Mouse (Mus musculus) midbrain, embryonic 13.5 days (tissue): ENCODE results near the gene Icam4. TPM values are rescaled to one million over a fixed set of nuclear protein-coding genes. Genes with fewer than 3 reads are reported as not detected.

Source experiments
- microRNA counts: library from miRNA; unstranded; fragments of <30 nt; microRNA quantifications from one replicate; lab custom pipeline; 2016
- microRNA-seq: library from miRNA; unstranded; fragments of <30 nt; microRNA quantifications from one replicate; pipeline ENCODE4, GENCODE M21; 2016
- polyA plus RNA-seq: library from polyadenylated mRNA; unstranded; fragments of >200 nt; fragmentation: Nextera tagmentation; extraction: Ambion mirVana; gene quantifications from 2 replicates; pipeline ENCODE4 v1.2.1, GENCODE M21; 2015

The Icam4 gene
- polyA plus RNA-seq, 1 experiment from 2014 or later = 0.23 TPM

MicroRNAs encoded within 50 kb of the gene (microRNA counts, 519-probe panel; counts per million panel counts)
- microRNA mmu-miR-1900 (lab: Ali Mortazavi, UCI) = 4,183 counts per million, percentile 78 among the panel's probes with 10 or more counts

Small RNA genes lying within 50 kb of the gene (microRNA-seq; reads per million reads assigned to microRNA genes)
- gene Mir1900 = not detected
- gene Mir7082 = 1.2 reads per million

Other genes starting within 250 kb of the Icam4 start
- gene Col5a3, start 214.3 kb upstream of the Icam4 start, polyA plus RNA-seq = 0.32 and 0.35 TPM in 2 replicates
- not detected in 2 replicates for gene Rdh8, start 210.9 kb upstream of the Icam4 start, polyA plus RNA-seq
- gene A230050P20Rik, start 160.7 kb upstream of the Icam4 start, polyA plus RNA-seq = 0.94 and 1.1 TPM in 2 replicates
- gene Angptl6, start 149.6 kb upstream of the Icam4 start, polyA plus RNA-seq = 8.0 and 10.4 TPM in 2 replicates
- gene Ppan, start 141.2 kb upstream of the Icam4 start, polyA plus RNA-seq = 49.2 and 49.5 TPM in 2 replicates
- 273 and 291 TPM in 2 replicates for gene Eif3g, start 130.8 kb upstream of the Icam4 start, polyA plus RNA-seq
- gene Dnmt1, start 69.5 kb upstream of the Icam4 start, polyA plus RNA-seq = 75.2 and 76.3 TPM in 2 replicates
- 8.5 and 9.5 TPM in 2 replicates for gene S1pr2, start 52.6 kb upstream of the Icam4 start, polyA plus RNA-seq
- 98.1 and 102 TPM in 2 replicates for gene Mrpl4, start 26.6 kb upstream of the Icam4 start, polyA plus RNA-seq
- gene Icam1, start 13.4 kb upstream of the Icam4 start, polyA plus RNA-seq = 2.9 and 3.9 TPM in 2 replicates
- 0.32 and 0.34 TPM in 2 replicates for gene Icam5, start 2.7 kb downstream of the Icam4 start, polyA plus RNA-seq
- 1.8 and 2.0 TPM in 2 replicates for gene Zglp1, start 37.7 kb downstream of the Icam4 start, polyA plus RNA-seq
- gene Gm49373, start 43.7 kb downstream of the Icam4 start, polyA plus RNA-seq = 1.0 and 1.2 TPM in 2 replicates
- gene Fdx1l, start 44.2 kb downstream of the Icam4 start, polyA plus RNA-seq = 54.4 and 54.8 TPM in 2 replicates
- 1.6 and 1.8 TPM in 2 replicates for gene Gm38431, start 62.6 kb downstream of the Icam4 start, polyA plus RNA-seq
- 33.4 and 40.7 TPM in 2 replicates for gene Raver1, start 62.6 kb downstream of the Icam4 start, polyA plus RNA-seq
- gene Tyk2, start 101.9 kb downstream of the Icam4 start, polyA plus RNA-seq = 11.5 and 12.2 TPM in 2 replicates
- gene Cdc37, start 120.6 kb downstream of the Icam4 start, polyA plus RNA-seq = 233 TPM in 2 replicates
- gene Pde4a, start 136.3 kb downstream of the Icam4 start, polyA plus RNA-seq = 20.1 and 20.2 TPM in 2 replicates
- 58.6 and 61.9 TPM in 2 replicates for gene Keap1, start 210.0 kb downstream of the Icam4 start, polyA plus RNA-seq
- gene S1pr5, start 219.1 kb downstream of the Icam4 start, polyA plus RNA-seq = 1.1 and 1.6 TPM in 2 replicates
- 55.3 and 57.8 TPM in 2 replicates for gene Atg4d, start 235.9 kb downstream of the Icam4 start, polyA plus RNA-seq